Mouse (Mus musculus) heart, postnatal 0 days (tissue): ENCODE measurements at regions not wholly inside any gene's neighbourhood (a gene's known extent, or its start where the extent isn't known, plus 50 kb on each side); places are given as distances from the start of the nearest gene placed in this dataset.

Experiments used
- CTCF ChIP-seq: IDR thresholded peaks from 2 replicates; pipeline ENCODE4 v1.5.1; 2016; ENCODE audit warnings: antibody characterized with exemption, control low read depth, low read depth
- EP300 ChIP-seq: IDR thresholded peaks from 2 replicates; pipeline ENCODE4 v1.6.1; 2016; ENCODE audit warnings: antibody characterized with exemption, low read depth

DNA sequence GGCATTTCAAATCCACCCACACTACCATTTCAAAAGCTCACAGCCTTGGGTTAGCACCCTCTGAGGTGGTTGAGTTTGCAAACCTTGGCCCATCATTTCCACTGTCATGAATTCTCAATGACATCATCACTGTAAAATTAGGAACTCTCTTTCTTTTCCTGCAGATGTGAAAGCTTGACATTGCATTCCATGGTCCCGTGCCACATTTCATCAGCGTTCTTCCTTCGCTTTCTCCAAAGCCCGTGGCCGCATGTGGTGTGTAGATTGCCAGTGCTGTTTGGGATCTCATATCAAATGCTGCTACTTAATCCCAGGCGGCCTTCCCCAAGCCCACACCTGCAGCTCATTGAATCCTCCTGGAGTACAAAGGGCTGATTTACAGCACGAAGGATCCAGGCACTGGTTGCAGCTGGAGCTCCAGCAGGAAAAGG, 231.1 kb upstream of the Osr1 start:
- TF ChIP-seq CTCF (no peak), EP300 (no peak)
